Mouse (Mus musculus): ENCODE data around the gene Slc35c1.

The Slc35c1 gene

DNA sequence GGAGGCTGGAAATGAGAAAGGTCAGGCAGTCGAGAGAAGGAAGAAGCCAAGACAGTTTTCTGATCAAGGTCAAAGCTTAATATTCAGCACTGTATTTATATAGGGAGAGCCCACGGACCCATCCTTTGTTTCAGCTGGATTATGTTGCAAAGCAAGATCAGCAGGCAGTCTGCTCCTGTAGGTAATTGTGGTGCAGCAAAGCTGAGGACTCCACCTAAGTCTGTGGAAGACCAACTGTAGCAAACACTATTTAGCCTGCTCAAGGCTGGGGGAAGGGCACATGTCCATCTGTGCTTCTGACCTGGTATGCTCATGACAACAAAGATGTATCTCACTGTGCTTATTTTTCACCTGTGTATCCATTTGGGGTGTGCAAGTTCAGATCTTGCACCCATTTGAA, 15.4 kb upstream of the Slc35c1 start:
- DNase-seq (ENCODE audit: low spot score in 2 of 2): no peak

GRCm38 (mm10) chr2:92474920-92475319, 14.6 kb upstream of the Slc35c1 start:
- DNase-seq (ENCODE audit: low spot score in 2 of 2): no peak

- DNase-seq (ENCODE audit: low spot score in 2 of 2): no peak
Measured at GRCm38 (mm10) chr2:92471886-92472670, 11.7 kb upstream of the Slc35c1 start.

GRCm38 (mm10) chr2:92464690-92465089, 4.4 kb upstream of the Slc35c1 start:
- no peak for DNase-seq (ENCODE audit: low spot score in 2 of 2)

DNA sequence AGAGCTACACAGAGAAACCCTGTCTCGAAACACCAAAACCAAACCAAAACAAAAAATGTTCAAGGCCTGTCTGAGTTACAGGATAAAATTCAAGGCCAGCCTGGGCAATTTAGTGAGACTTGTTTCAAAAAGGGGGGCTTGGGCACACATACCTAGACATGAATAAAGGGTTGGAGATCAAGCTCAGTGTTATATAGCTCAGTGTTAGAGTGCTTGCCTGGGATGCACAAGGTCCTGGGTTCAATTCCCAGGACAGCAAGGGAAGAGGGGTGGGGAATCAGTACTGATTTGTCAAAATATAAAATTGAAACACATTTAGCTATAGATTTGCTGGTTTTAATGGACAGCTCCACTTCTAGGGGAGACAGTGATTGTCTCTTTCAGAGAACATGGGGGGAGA, 877 bp upstream of the Slc35c1 start:
- no peak for DNase-seq (ENCODE audit: low spot score in 2 of 2)

- DNase-seq (ENCODE audit: low spot score in 2 of 2): peak; percentile 67 to 73
Measured at GRCm38 (mm10) chr2:92459141-92459920, 1.0 kb downstream of the Slc35c1 start.

GRCm38 (mm10) chr2:92458481-92458880, 1.9 kb downstream of the Slc35c1 start:
- DNase-seq (ENCODE audit: low spot score in 2 of 2): no peak

DNA sequence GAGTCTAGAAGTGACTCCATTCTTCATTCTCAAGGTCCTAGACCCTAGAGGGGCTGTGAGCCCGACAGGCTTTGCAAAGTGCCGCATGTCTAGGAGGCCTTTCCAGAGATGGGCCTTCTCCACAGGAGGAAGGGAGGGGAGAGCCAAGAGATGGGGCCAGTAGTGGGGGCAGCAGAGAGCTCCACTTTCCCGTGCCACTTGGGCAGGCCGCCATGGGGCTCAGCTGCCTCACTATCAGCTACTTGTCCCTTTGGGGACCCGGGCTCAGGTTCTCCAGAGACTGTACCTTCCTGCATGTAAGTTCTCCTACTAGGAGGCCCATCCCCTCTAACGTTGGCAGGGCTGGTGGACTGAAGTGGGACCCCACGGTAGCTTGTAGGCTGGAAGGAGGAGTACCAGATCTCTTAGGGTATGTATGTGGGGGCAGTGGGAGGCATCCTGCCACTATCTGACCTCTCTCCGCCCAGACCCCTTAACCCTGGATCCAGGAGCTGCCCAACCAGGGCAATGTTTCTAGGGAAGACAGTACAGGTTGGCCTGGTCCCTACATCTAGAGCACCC, 3.3 kb downstream of the Slc35c1 start:
- no peak for DNase-seq (ENCODE audit: low spot score in 2 of 2)

GRCm38 (mm10) chr2:92455704-92456103, 4.6 kb downstream of the Slc35c1 start:
- no peak for DNase-seq (ENCODE audit: low spot score in 2 of 2)

GRCm38 (mm10) chr2:92454166-92454565, 6.2 kb downstream of the Slc35c1 start:
- DNase-seq (ENCODE audit: low spot score in 2 of 2): no peak

GRCm38 (mm10) chr2:92451126-92451525, 9.2 kb downstream of the Slc35c1 start:
- DNase-seq (ENCODE audit: low spot score in 2 of 2): no peak

GRCm38 (mm10) chr2:92447121-92447740, 13.1 kb downstream of the Slc35c1 start:
- DNase-seq (ENCODE audit: low spot score in 2 of 2): no peak

DNA sequence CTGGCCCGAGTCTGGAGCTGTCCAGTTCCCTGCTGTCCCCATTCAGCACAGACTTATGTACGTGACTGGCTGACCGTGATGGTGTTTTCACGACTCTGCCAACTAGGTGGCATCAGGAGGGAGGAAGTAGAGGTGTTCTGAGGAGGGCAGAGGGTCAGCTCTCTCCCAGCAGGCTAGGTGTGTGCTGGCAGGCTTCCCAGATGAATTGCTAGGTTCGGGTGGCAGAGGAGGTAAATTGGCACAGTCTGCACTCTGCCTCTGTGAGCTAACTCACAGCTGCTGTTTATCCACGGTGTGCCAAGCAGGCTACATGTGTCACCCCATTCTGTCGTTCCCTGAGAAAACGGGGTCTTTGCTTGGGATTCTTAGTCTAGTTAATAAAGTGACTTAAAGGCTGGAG, 13.7 kb downstream of the Slc35c1 start:
- DNase-seq (ENCODE audit: low spot score in 2 of 2): no peak

GRCm38 (mm10) chr2:92445890-92446289, 14.4 kb downstream of the Slc35c1 start:
- DNase-seq (ENCODE audit: low spot score in 2 of 2): no peak

GRCm38 (mm10) chr2:92444376-92444775, 16.0 kb downstream of the Slc35c1 start:
- DNase-seq (ENCODE audit: low spot score in 2 of 2): no peak

- DNase-seq (ENCODE audit: low spot score in 2 of 2): no peak
Measured at GRCm38 (mm10) chr2:92443313-92443712, 17.0 kb downstream of the Slc35c1 start.

DNA sequence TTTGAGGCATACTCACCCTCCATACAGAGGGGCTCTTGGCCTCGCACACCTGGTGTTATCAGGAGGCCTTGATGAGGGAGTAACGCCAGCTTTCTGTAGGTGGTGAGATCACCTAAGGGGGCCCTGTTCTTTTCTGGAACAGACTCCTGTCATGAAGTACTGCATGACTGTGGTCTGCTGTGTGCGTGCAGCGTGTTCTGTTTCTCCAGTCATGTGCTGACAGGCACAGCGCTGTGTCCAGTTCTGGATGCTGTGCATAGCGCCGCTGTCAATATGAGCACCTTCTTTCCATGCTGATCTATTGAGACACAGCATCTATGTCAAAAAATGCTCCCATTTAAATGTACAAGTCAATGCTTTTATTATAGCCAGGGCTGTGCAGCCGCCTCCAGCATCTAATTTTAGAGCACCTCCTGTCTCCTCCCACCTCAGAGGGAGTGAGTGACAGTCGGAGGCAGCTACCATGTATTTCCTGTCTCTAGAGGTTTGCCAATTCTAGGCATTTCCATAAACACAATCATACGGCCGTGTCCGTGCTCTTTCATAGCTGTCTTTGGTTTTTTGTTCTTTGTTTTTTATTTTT, 17.8 kb downstream of the Slc35c1 start:
- DNase-seq (ENCODE audit: low spot score in 2 of 2): no peak

DNA sequence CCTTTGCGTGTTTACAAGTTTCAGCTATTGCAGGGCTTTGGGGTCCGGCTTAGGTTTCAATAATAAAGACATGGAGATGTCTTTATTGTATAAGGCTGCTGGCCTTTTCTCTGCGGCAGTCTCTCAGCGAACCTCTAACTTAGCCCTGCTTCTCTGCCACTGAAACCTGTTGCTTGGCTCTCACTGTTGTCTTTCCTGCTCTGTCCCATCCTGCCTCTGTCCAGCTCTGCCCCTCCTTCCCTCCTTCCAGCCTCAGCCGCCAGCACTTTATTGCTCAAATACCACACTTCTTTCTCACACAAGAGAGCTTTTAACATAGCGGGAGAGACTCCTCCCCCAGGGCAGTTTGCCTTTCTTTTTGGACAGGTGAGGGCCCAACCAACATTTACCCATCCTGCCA, 19.9 kb downstream of the Slc35c1 start:
- DNase-seq (ENCODE audit: low spot score in 2 of 2): no peak

DNA sequence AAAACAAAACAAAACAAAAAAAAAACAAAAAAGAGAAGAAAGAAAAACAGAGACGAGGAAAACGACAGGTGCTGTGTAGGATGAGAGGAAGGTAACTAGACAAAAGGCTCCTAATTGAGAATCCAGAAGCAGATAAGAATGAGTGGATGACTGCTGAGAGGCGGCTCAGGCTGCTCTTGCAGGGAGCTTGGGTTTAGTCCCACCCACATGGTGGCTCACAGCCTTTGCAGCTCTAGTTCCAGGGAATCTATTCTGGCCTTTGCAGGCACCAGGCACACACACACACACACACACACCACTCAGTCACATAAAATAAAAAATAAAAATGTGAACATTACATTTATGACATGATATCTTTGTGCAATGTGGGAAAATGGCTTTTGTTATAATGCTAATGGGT, 21.8 kb downstream of the Slc35c1 start:
- no peak for DNase-seq (ENCODE audit: low spot score in 2 of 2)

DNA sequence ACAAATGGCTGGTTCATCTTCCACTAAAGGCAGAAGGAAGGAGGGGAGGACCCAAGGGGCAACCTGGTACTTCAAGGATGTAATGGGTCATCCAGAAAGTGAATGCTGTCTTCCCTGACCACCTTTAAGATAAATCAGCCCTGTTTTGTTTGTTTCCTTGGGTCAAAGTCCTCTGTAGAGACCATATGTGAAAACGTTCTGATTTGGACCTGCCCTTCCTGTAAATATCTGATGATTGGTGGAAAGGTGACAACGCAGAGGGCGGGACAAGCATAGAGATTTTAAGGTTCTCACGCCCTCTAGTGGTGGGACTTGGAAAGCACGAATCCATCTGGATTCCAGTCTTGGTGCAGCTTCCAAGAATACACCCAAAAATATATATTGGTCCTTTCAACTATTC, 22.5 kb downstream of the Slc35c1 start:
- peak; percentile 69 to 77 for DNase-seq (ENCODE audit: low spot score in 2 of 2)

DNA sequence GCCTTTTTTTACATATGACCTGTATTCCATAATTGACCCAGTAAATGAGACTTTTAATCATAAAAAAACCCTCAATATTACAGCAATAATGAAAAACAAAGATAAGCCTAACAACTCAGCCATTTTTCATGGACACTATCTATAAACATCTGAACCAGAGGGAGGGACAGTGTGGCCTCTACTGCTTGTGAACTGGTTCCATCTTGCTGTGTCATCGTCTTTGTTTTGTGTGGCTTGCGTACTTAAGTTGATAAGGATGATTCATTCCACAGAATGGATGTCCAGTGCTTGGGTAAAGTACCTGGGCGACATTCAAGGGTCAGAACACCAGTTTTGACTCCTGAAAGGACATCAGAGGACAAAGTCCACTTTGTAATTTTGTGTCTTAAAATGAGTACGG, 23.0 kb downstream of the Slc35c1 start:
- DNase-seq (ENCODE audit: low spot score in 2 of 2): no peak

DNA sequence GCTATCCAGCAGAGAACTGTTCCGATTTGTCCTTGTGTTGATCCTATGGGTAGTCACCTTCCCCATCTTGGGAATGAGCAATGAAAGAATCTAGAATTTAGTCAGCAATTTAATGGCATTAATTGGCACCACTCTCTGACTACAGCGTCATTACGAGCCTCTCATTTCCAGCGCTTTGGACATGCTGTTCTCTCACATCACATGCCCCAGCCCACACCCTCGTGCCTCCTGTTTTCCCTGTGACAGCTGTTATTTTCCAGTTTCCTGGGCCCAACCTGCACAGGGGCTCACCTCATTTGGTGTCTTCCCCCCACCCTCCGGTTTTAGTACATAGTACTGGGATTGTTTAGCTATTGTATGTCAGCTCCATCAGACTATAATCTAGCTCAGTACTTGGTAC, 25.3 kb downstream of the Slc35c1 start:
- no peak for DNase-seq (ENCODE audit: low spot score in 2 of 2)

All from urinary bladder, postnatal 4 days (tissue).